Mouse (Mus musculus): ENCODE results near the gene Pappa. TPM values are rescaled to one million over a fixed set of nuclear protein-coding genes. Genes with fewer than 3 reads are reported as not detected.
A peak's percentile ranks its signal among the peaks of the same experiment; 100 is the strongest.

The Pappa gene
- total RNA-seq (2014; rRNA removed), result 3.7 and 4.4 TPM in 2 replicates
- 0.57 and 0.65 TPM in 2 replicates for polyA plus RNA-seq (2015; fragmentation: Nextera tagmentation; extraction: Ambion mirVana)

GRCm38 (mm10) chr4:65123741-65124224 is at the start of gene Pappa:
Gene Pappa (plus strand): TSS chr4:65124174.
- Histone ChIP-seq H3K36me3 (ENCODE audit: insufficient read depth, low read length) (no peaks in the 10 kb centered on the region), H3K9ac (replicated peaks; ENCODE audit: low read length, poor library complexity, severe bottlenecking) (peak within 1 kb of the TSS; percentile 56), H3K4me3 (ENCODE audit: low read depth, low read length) (peak within 1 kb of the TSS; percentile 64), H3K4me1 (ENCODE audit: insufficient read depth, low read length) (no peaks in the 10 kb centered on the region; the same call in 1 of the 2 replicates), H3K27me3 (ENCODE audit: insufficient read depth, low read length) (peaks cover 5% of the 10 kb centered on the region), H3K9me3 (ENCODE audit: low read length) (no peaks in the 10 kb centered on the region), H3K4me2 (ENCODE audit: low read depth, low read length, poor library complexity, severe bottlenecking) (peak within 1 kb of the TSS; percentile 67), H3K27ac (ENCODE audit: low read depth, low read length) (no peak within 1 kb of the TSS)
- TF ChIP-seq CTCF (IDR thresholded peaks at IDR 0.05), result no peak
- DNase-seq (ENCODE audit: low spot score) (no peak), ATAC-seq (ENCODE audit: low FRiP score) (no peak)
- WGBS, result 1% methylated on average over 15 of the region's 16 CpGs

- no peak overlapping the region for H3K4me2 ChIP-seq (ENCODE audit: low read depth, low read length, poor library complexity, severe bottlenecking)
- TF ChIP-seq CTCF (IDR thresholded peaks at IDR 0.05), result no peak
- whole genome bisulfite sequencing, result 90% methylated on average over 6 of the region's 6 CpGs
Observed at GRCm38 (mm10) chr4:65077906-65078615, 45.9 kb upstream of the Pappa start.

DNA sequence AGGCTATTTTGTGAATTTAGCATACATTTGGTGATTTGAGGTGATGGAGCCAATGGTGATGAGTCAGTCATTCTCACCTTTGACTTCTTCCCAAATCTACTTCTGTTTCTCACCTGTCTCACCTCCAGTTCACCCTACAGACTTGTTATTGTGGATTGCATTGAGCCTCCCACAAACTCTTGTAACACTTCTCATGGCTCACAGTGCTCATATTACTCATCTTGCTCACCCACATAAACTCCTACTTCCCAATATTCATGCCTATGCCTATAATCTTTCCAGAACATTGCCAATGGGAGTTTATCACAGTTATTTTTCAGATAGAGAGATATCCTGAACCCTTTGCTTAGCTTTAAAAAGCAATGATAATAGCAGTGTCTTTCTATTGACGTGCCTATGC is 37.1 kb upstream of the Pappa start:
- H3K4me3 ChIP-seq (ENCODE audit: low read depth, low read length), result no peak overlapping the region
- H3K4me2 ChIP-seq (ENCODE audit: low read depth, low read length, poor library complexity, severe bottlenecking), result no peak overlapping the region
- no peaks in the 10 kb centered on the region for H3K4me1 ChIP-seq (ENCODE audit: insufficient read depth, low read length)
- DNase-seq (ENCODE audit: low spot score), result no peak
- no peaks in the 10 kb centered on the region for H3K27me3 ChIP-seq (ENCODE audit: insufficient read depth, low read length)
- no peak overlapping the region for H3K9ac ChIP-seq (replicated peaks; ENCODE audit: low read length, poor library complexity, severe bottlenecking)
- no peak for ATAC-seq (ENCODE audit: low FRiP score)
- H3K9me3 ChIP-seq (ENCODE audit: low read length), result no peaks in the 10 kb centered on the region
- TF ChIP-seq CTCF (IDR thresholded peaks at IDR 0.05), result no peak
- H3K27ac ChIP-seq (ENCODE audit: low read depth, low read length), result no peak overlapping the region
- WGBS, result 94% methylated on average over 1 of the region's 1 CpGs
- H3K36me3 ChIP-seq (ENCODE audit: insufficient read depth, low read length), result no peaks in the 10 kb centered on the region

More at GRCm38 (mm10) chr4:65077906-65078615, 45.9 kb upstream of the Pappa start:
- Histone ChIP-seq H3K4me3 (ENCODE audit: low read depth, low read length) (no peak overlapping the region), H3K9ac (replicated peaks; ENCODE audit: low read length, poor library complexity, severe bottlenecking) (no peak overlapping the region), H3K27ac (ENCODE audit: low read depth, low read length) (no peak overlapping the region), H3K9me3 (ENCODE audit: low read length) (no peaks in the 10 kb centered on the region), H3K36me3 (ENCODE audit: insufficient read depth, low read length) (no peaks in the 10 kb centered on the region), H3K4me1 (ENCODE audit: insufficient read depth, low read length) (no peaks in the 10 kb centered on the region), H3K27me3 (ENCODE audit: insufficient read depth, low read length) (no peaks in the 10 kb centered on the region)
- DNase-seq (ENCODE audit: low spot score), result no peak
- ATAC-seq (ENCODE audit: low FRiP score), result no peak

- H3K27ac ChIP-seq (ENCODE audit: low read depth, low read length), result no peak overlapping the region
- no peak overlapping the region for H3K4me3 ChIP-seq (ENCODE audit: low read depth, low read length)
- no peak overlapping the region for H3K9ac ChIP-seq (replicated peaks; ENCODE audit: low read length, poor library complexity, severe bottlenecking)
- DNase-seq (ENCODE audit: low spot score) (no peak), ATAC-seq (ENCODE audit: low FRiP score) (no peak)
- H3K4me1 ChIP-seq (ENCODE audit: insufficient read depth, low read length), result no peaks in the 10 kb centered on the region
- TF ChIP-seq CTCF (IDR thresholded peaks at IDR 0.05), result no peak
- WGBS, result 83% methylated on average over 5 of the region's 5 CpGs
- no peaks in the 10 kb centered on the region for H3K27me3 ChIP-seq (ENCODE audit: insufficient read depth, low read length)
- H3K36me3 ChIP-seq (ENCODE audit: insufficient read depth, low read length), result no peaks in the 10 kb centered on the region
- H3K9me3 ChIP-seq (ENCODE audit: low read length), result no peaks in the 10 kb centered on the region
- no peak overlapping the region for H3K4me2 ChIP-seq (ENCODE audit: low read depth, low read length, poor library complexity, severe bottlenecking)
Observed at GRCm38 (mm10) chr4:65087592-65087991, 36.4 kb upstream of the Pappa start.

DNA sequence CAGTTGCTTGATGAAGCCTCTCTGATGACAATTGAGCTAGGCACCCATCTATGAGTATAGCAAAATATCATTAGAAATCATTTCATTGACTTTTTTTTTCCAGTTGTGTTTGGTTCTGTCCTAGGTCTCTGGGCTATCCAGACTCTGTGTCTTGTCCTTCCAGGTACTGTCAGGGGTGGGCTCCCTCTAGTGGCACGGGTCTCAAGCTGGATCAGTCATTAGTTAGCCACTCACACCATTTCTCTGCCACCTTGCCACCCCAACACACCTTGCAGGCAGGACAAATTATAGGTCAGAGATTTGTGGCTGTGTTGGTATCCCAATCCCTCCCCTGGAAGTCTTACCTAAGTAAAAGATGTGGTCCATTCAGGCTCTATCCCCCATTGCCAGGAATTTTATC is 31.8 kb upstream of the Pappa start:
- no peak overlapping the region for H3K9ac ChIP-seq (replicated peaks; ENCODE audit: low read length, poor library complexity, severe bottlenecking)
- H3K4me2 ChIP-seq (ENCODE audit: low read depth, low read length, poor library complexity, severe bottlenecking), result no peak overlapping the region
- no peak overlapping the region for H3K4me3 ChIP-seq (ENCODE audit: low read depth, low read length)
- peak; percentile 50 for TF ChIP-seq CTCF (IDR thresholded peaks at IDR 0.05)
- DNase-seq (ENCODE audit: low spot score) (no peak), ATAC-seq (ENCODE audit: low FRiP score) (no peak)
- H3K4me1 ChIP-seq (ENCODE audit: insufficient read depth, low read length), result no peaks in the 10 kb centered on the region
- H3K9me3 ChIP-seq (ENCODE audit: low read length), result no peaks in the 10 kb centered on the region
- WGBS, result 16% methylated on average over 1 of the region's 1 CpGs
- no peaks in the 10 kb centered on the region for H3K36me3 ChIP-seq (ENCODE audit: insufficient read depth, low read length)
- no peak overlapping the region for H3K27ac ChIP-seq (ENCODE audit: low read depth, low read length)
- no peaks in the 10 kb centered on the region for H3K27me3 ChIP-seq (ENCODE audit: insufficient read depth, low read length)

DNA sequence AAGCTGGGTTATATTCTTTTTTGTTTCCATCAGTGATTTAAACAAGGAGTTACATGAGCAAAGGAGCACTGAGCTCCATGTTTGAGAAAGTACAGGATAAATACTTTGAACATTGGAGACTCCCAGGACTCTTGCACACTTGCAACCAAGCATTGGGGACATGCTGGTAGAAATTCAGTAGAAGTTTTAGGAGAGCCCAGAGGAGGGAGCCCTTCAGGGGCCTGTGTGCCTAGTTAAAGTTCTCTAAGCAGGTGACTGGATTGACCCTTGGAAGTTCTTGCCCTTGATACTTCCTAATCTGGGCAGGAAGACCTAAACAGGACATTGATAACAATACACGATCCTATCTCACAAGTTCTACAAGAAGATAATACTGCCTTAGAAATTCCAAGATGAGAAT is 3.6 kb upstream of the Pappa start:
- no peak overlapping the region for H3K4me3 ChIP-seq (ENCODE audit: low read depth, low read length)
- H3K9me3 ChIP-seq (ENCODE audit: low read length), result no peaks in the 10 kb centered on the region
- H3K27ac ChIP-seq (ENCODE audit: low read depth, low read length), result no peak overlapping the region
- H3K9ac ChIP-seq (replicated peaks; ENCODE audit: low read length, poor library complexity, severe bottlenecking), result no peak overlapping the region
- no peaks in the 10 kb centered on the region; the same call in 1 of the 2 replicates for H3K4me1 ChIP-seq (ENCODE audit: insufficient read depth, low read length)
- ATAC-seq (ENCODE audit: low FRiP score) (no peak), DNase-seq (ENCODE audit: low spot score) (no peak)
- no peaks in the 10 kb centered on the region for H3K36me3 ChIP-seq (ENCODE audit: insufficient read depth, low read length)
- WGBS, result 84% methylated on average over 1 of the region's 1 CpGs
- no peak for TF ChIP-seq CTCF (IDR thresholded peaks at IDR 0.05)
- H3K4me2 ChIP-seq (ENCODE audit: low read depth, low read length, poor library complexity, severe bottlenecking), result no peak overlapping the region
- peaks cover 5% of the 10 kb centered on the region for H3K27me3 ChIP-seq (ENCODE audit: insufficient read depth, low read length)
